Comparison of ENCODE assay signal across 8 mouse cellular contexts in the genomic region with DNA sequence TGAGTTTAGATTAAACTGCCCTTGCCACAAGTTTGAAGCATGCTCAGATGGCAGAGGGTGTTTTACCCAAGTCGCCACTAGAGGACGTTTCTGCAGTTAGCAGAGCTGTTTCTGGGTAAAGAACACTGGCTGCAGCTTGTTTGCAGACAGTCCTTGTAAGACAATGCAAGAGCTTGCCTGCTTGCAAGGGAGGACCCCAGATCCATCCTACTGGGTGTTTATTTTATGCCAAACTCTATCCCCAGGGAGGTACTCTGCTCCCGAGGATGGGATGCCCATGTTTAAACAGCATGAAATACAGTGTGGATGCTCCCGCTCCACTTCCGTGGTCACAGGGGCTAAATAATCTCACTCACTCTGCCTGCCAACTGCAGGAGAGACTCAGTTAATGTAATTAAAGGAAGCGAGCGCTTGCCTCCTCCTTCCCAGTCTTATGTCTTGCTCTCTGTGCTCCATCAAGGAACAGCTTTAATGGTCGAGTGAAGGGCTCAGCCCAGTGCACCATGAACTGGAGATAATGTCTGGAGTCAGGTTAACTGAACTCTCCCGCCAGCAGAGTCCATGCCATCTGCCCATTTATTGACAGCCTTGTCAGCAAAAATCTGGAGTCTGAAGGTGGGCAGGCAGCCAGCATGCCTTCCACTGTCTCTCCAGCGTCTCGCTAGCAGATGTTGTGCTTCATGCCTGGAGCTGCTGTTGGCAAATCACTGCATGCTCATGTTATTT.
DNase-seq lines count a peak whose midpoint lies in the region; ATAC-seq and TF ChIP-seq lines count a peak whose summit lies in the region.

No protein-coding gene starts in this region.

- H3K9me3 ChIP-seq in E14TG2a.4 (ENCODE audit: low read length): peaks cover 4% of the 10 kb centered on the region; the same call in 1 of the 2 replicates
- no peaks in the 10 kb centered on the region for H3K9me3 ChIP-seq in forebrain, postnatal 0 days (ENCODE audit: low read length)
- H3K9me3 ChIP-seq in lung, embryonic 15.5 days: no peaks in the 10 kb centered on the region

- peak overlapping the region; percentile 14 for H3K4me3 ChIP-seq in E14TG2a.4 (replicated peaks; ENCODE audit: low read length)
- peak overlapping the region; percentile 18 for H3K4me3 ChIP-seq in forebrain, postnatal 0 days (ENCODE audit: low read depth, low read length)
- no peak overlapping the region; the same call in 1 of the 2 replicates for H3K4me3 ChIP-seq in lung, embryonic 15.5 days

- peak overlapping the region; percentile 62 for H3K9ac ChIP-seq in forebrain, postnatal 0 days
- no peak overlapping the region for H3K9ac ChIP-seq in lung, embryonic 15.5 days

- H3K36me3 ChIP-seq in E14TG2a.4 (ENCODE audit: insufficient read depth, low read length): no peaks in the 10 kb centered on the region
- H3K36me3 ChIP-seq in forebrain, postnatal 0 days (ENCODE audit: insufficient read depth): no peaks in the 10 kb centered on the region
- H3K36me3 ChIP-seq in lung, embryonic 15.5 days: no peaks in the 10 kb centered on the region

- peaks cover 3% of the 10 kb centered on the region; the same call in 1 of the 2 replicates for H3K27me3 ChIP-seq in E14TG2a.4 (ENCODE audit: insufficient read depth, low read length)
- H3K27me3 ChIP-seq in forebrain, postnatal 0 days (ENCODE audit: insufficient read depth, low read length): no peaks in the 10 kb centered on the region
- no peaks in the 10 kb centered on the region for H3K27me3 ChIP-seq in lung, embryonic 15.5 days

- peak overlapping the region; percentile 91 for H3K27ac ChIP-seq in forebrain, postnatal 0 days (ENCODE audit: low read depth, low read length)
- peak overlapping the region; percentile 70 for H3K27ac ChIP-seq in lung, embryonic 15.5 days

- H3K4me2 ChIP-seq in forebrain, postnatal 0 days (ENCODE audit: low read depth): peak overlapping the region; percentile 52
- H3K4me2 ChIP-seq in lung, embryonic 15.5 days: peak overlapping the region; percentile 44

- WGBS in forebrain, postnatal 0 days: 2% methylated on average over 11 of the region's 11 CpGs
- 9% methylated on average over 11 of the region's 11 CpGs for WGBS in lung, embryonic 15.5 days

- H3K4me1 ChIP-seq in E14TG2a.4 (replicated peaks; ENCODE audit: low read depth, low read length): peaks cover 55% of the 10 kb centered on the region
- peaks cover 41% of the 10 kb centered on the region for H3K4me1 ChIP-seq in forebrain, postnatal 0 days (ENCODE audit: insufficient read depth)
- H3K4me1 ChIP-seq in lung, embryonic 15.5 days: peaks cover 30% of the 10 kb centered on the region

- ATAC-seq in forebrain, postnatal 0 days: peak; percentile 86
- ATAC-seq in lung, embryonic 15.5 days (ENCODE audit: borderline replicate concordance, extremely low read depth, low FRiP score, low TSS enrichment): peak; percentile 80

- peak; percentile 82 for TF ChIP-seq CTCF in E14TG2a.4 (conservative IDR thresholded peaks at IDR 0.05; ENCODE audit: low read length)
- TF ChIP-seq CTCF in forebrain, postnatal 0 days (IDR thresholded peaks at IDR 0.05; ENCODE audit: low read depth): peak; percentile 91

- DNase-seq in cerebellum, adult 11 months: peak; percentile 42
- DNase-seq in forebrain, postnatal 0 days: peak; percentile 90
- DNase-seq in heart, postnatal 4 days: peak; percentile 47
- peak; percentile 53 to 61 for DNase-seq in layer of hippocampus, adult 8-10 months (ENCODE audit: low spot score in 2 of 2)
- peak; percentile 32 for DNase-seq in retina, adult 2 months (ENCODE audit: low read depth, low spot score)
- DNase-seq in c-Kit-positive CD71-positive TER-119-positive erythroid progenitor cells, embryonic 14.5 days (ENCODE audit: low spot score): no peak
